Mouse (Mus musculus) lung, postnatal 25 days (tissue): ENCODE measurements around the gene Pja2.
A peak's percentile ranks its signal among the peaks of the same experiment; 100 is the strongest.
"Not testable (repeated sequence)": the region's sequence is repeated elsewhere in the genome, so short reads cannot be mapped to it uniquely, and the experiment has no call there.

ENCODE experiments used
- DNase-seq: peaks from one replicate; pipeline ENCODE4 v3.0.0; 2022; ENCODE audit warnings: low spot score

Pja2 gene

DNA sequence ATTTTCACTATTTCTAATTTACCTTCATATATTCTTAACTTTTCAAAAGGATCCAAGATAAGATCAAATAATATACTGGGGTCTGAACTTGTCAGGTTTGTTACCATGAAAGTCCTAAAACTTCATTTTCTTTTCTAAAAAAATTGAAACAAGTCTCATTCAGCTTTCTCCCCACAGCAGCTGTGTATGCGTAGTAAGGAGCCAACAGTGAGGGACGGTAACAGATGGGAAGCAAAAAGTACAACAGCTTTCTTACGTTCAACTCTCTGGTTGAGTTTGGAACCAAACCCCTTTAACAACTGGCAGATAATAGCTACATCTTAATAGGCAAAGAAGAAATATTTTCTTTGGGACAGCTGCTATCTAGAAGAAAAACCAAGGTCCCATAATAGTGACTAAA lies 50.3 kb downstream of the Pja2 start:
- DNase-seq: not testable (repeated sequence)

DNA sequence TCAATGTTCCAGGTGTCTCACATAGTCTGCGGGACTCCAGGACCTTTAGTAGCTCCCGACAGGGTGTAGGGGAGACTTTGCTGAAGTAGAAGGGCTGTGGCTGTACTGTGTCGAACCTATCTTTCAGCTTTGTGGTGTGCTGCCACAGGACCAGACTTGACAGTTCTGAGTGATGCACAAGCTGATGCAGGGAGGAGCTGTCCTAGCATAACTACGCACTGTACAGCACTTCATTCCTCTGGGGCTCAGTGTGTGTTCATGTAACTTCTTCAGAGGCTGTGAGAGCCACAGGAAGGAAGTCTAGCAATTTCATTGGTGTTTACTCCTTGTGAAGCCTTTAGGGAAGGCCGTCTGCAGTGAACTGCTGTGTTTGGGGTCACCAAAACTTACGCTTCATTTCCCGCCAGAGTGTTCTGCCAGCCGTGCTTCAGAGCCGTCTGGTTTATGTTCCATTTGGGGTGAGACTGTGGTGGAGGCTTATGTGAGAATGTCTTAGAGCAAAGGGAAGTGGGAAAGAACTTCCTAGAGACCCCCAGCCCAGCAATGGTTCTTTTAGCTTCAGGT lies 54.0 kb downstream of the Pja2 start:
- DNase-seq: no peak

DNA sequence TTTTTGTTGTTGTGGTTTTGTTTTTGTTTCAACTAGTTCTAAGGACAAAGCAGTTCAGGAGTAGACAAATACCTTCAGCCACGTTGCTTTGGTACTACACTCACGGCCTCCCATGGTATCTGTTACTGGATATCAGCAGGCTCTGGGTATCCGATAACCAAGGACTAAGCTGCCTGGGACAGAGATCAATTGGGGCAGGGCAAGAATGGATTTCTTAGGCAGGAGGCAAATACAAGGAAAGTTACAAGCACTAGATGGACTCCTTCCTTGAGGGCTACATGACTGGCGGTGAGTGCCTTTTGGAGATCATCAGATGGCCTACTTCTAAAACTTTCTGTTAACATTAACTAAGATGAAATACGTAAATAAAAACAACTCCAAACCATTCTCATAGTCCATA lies 55.0 kb downstream of the Pja2 start:
- DNase-seq: no peak

- DNase-seq: no peak
Measured at GRCm38 (mm10) chr17:64275188-64275587, 56.5 kb downstream of the Pja2 start.

DNA sequence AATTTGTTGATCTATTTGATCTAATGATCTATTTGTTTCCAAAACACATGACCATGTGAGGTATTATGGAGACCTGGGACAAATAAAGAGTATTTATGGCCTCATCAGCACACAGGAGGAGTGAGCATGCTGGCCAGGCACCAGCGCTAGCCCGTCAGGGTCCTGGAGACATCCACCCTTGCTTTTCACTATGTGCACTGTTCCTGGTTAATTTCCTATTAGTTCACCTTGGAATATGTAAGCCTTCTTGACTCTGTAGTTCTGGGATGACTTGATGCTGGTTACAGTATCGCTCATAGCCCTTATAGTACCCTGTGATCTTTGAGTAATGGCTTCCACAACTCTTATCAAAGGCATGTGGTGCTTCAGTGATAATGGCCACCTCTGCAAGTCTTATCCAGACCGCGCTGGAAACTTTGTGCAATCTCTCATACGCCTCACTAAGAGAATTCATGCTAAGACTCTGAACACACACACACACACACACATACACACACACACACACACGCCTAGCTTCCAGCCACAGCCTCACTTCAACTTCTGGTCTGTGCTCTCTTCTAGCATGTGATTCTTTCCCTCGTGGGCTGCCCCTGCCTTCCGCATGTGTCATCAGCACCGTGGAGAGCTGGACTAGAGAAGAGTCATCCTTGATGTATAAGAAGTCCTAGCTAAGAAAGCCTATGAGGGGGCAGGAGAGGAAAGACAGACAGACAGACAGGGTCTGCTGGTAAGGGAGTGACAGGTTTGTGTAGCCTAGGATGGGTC lies 57.2 kb downstream of the Pja2 start:
- DNase-seq: no peak

DNA sequence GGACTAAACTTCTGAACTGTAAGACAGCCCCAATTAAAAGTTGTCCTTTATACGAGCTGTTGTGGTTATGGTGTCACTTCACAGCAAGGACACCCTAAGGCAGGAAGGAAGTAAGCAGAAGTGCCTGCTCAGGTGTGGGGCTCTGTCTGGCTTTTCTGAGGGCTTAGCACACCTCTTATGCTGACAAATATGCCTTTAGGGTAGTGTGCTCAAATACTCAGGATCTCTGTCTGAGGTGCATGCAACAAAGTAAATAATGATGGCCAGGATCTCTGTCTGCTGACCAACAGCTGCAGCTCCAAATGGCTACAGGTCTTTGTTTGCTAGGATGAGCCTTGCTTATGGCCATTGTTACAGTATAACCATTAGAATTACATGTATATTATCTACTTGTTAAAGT lies 71.1 kb downstream of the Pja2 start:
- DNase-seq: no peak

- DNase-seq: no peak
Measured at GRCm38 (mm10) chr17:64248246-64248645, 83.5 kb downstream of the Pja2 start.

DNA sequence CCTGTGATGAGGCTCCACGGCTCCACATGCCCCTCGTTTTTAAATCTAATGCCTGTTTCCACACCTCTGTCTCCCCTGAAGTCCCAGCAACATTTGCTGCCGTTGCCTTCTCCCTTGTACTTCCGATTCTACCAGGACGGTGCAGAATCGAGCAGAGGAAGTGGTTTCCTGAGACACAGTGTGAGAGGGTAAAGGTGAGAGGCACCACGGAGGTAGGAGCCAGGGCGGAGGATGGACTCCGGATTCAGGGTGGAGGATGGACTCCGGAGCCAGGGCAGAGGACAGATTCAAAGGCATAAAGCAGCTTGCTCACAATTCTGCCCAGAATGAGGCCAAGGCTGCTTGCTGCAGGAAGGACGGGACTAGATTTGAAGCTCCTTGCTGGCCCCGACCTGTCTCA lies 88.8 kb downstream of the Pja2 start:
- DNase-seq: no peak

- no peak for DNase-seq
Measured at GRCm38 (mm10) chr17:64242310-64242859, 89.3 kb downstream of the Pja2 start.

DNA sequence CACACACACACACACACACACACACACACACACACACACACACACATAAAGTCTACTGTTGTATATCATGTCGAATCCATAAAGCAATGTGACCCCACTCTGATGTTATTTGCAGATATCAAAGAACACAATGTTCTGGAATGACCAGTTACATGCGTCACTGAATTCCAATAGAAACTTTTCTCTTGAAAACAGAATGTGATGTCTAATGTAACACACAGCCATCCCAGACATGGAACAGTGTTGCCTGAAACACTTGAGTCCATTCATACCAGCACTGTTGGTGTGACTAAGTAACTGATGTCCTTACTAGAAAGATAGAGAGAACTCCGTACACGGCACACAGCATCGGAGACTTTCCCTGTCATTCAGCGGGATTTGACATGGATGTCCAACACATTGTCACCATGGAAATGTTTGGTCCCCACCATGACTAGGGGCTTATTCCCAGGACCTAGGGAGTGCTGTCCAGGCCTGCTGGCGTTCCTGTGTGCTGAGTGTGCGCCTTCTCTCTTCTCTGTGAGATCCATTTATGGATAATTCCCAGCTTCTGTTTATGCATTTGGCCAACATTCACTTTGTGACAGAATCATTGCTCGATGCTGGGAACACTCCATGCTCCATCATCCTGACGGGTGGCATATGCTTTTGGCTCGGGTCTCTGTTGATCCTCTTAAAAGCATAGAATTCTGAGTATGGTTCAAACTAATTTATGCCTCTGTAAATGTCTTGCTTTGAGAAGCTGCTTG lies 90.0 kb downstream of the Pja2 start:
- DNase-seq: peak; percentile 2

DNA sequence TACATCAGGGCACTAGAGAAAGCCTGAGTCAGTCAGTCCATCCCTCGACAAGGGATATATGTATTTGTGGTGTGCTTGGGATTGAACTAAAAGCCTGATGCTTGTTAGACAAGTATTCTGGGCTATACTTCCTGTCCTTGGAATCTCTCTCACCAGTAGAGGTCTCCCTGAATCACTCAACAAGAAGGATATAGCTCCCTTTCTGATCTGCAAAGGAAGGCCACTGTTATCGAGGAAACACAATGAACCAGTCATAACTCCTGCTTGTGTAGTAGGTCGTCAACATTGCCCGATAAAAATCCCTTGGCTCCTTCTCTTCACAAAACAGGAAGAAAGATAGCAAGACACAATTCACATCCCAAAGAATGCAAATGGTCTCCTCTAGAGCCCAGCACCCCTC lies 99.6 kb downstream of the Pja2 start:
- peak; percentile 4 for DNase-seq

DNA sequence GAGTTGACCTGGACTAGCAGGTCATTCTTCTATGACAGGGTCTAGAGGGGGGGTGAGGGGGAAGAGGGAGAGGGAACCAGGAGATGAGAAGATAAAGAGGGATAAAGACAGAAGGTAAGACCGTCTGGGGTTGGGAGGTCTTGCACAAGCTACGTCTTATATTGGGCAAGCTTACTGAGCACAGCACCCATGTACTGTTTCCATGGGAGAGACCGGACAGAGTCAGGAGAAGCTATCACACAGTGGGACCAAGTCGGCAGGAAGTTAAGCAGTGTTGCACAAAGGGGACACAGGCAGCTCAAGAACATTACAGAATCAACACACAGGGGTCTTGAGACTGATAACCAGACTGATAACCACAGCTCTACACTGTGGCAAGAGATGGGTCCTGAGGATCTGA lies 100.1 kb downstream of the Pja2 start:
- DNase-seq: not testable (repeated sequence)

DNA sequence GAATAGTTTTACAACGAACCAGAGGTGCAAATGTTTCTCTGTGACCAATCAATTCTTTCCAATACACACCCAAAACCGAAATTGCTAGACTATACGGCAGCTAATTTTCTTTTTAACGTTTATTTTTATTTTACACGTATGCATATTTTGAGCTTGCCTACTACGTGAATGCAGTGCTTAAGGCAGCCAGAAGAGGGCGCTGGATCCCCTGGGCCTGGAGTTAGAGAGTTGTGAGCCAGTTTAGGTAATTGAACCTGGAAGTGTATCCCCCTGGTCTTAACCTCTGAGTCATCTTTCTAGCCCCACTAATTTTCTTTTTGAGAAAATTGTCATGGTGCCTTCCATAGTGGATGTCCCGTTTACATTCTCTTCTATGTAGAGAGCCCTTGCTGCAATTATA lies 100.5 kb downstream of the Pja2 start:
- DNase-seq: no peak
